Mouse (Mus musculus): ENCODE data around the gene Tmem130. TPM values are rescaled to one million over a fixed set of nuclear protein-coding genes. Genes with fewer than 3 reads are reported as not detected.

Tmem130 gene
- polyA plus RNA-seq (2014; fragmentation: Illumina TruSeq; extraction: RNeasy Lipid Tissue Mini Kit (QIAGEN cat#74804); ENCODE audit: insufficient read depth, low read depth, low replicate concordance), result not detected

DNA sequence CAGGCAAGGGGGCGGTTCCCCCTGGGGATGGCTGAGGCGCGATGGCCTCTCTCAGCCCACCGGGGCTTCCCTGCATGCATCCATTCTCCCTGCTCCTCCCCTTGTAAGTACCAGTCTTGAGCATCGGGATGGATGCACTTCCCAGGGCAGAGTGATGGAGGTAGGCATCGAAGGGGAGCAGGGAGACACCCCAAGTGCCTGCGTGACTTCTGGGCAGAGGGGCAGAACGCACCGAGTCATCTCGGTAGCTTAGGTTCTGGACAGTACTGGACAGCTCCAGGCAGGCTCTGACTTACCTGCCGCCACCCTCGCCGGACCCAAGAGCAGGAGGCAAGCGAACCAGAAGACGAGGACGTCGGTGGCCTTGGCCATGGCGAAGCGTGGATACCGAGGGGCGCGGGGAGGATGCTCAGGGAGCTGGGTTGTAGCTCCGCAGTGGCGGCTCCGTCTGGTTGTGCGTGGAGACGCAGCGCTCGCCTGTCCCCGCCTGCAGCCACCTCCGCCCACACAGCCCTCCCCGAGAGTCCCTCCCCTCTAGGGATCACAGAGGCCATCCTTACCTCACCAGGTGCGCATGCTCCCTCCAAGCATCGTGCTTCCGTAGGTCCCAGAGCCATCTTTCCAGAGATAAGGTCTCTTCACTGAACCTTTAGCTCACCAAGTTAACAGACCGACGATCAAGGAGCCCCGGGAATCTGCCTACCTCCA lies at the start of gene Tmem130:
TSS of gene Tmem130 (minus strand) at position 658 of the 708 bp plus-strand sequence.

DNA sequence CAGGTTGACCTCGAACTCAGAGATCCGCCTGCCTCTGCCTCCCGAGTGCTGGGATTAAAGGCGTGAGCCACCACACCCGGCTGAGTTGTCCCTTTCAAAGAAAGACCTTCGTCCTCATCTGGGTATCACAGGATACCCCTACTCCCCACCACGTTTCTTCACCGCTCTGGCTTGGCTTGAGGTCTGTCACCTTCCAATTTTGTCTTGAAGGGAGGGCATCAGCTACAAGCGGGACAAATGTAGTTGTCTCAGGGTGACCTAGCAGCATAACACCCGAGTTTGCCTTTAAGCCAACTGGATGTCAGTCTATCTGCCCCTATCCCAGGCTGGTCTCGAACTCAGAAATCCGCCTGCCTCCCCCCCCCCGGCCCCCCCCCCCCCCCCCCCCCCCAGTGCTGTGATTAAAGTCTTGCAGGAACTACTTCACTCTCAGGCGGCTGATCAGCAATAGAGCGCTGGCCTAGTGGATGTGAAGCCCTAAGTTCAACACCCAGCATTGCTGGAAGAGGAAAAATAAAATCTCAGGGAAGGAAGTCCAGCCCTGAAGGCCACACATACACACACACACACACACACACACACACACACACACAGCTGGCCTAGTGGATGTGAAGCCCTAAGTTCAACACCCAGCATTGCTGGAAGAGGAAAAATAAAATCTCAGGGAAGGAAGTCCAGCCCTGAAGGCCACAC lies 5.6 kb upstream of the Tmem130 start, which contains the start of gene Trrap:
TSS of gene Trrap (plus strand) at position 627 of the 693 bp plus-strand sequence.

Other genes with a start within 250 kb of the Tmem130 start
- gene Nptx2, start 215.9 kb downstream of the Tmem130 start, polyA plus RNA-seq (2014; fragmentation: Illumina TruSeq; extraction: RNeasy Lipid Tissue Mini Kit (QIAGEN cat#74804); ENCODE audit: insufficient read depth, low read depth, low replicate concordance), result 0.32 TPM
- 19.4 TPM for gene Trrap, start 5.9 kb upstream of the Tmem130 start, polyA plus RNA-seq (2014; fragmentation: Illumina TruSeq; extraction: RNeasy Lipid Tissue Mini Kit (QIAGEN cat#74804); ENCODE audit: insufficient read depth, low read depth, low replicate concordance)
- 9.8 TPM for gene Smurf1, start 204.0 kb upstream of the Tmem130 start, polyA plus RNA-seq (2014; fragmentation: Illumina TruSeq; extraction: RNeasy Lipid Tissue Mini Kit (QIAGEN cat#74804); ENCODE audit: insufficient read depth, low read depth, low replicate concordance)

Measured in lung, adult 10 weeks (tissue).